Mouse (Mus musculus): Measurements from ENCODE around the gene Zfand3. TPM values are rescaled to one million over a fixed set of nuclear protein-coding genes. Genes with fewer than 3 reads are reported as not detected.
A peak's percentile ranks its signal among the peaks of the same experiment; 100 is the strongest.

Gene Zfand3
- total RNA-seq, 2 experiments from 2014 or later, result 99.7 to 103 TPM

GRCm38 (mm10) chr17:30005103-30005443 lies 540 bp downstream of the Zfand3 start:
- Histone ChIP-seq H3K4me3 (peak overlapping the region; percentile 65), H3K27ac (peak overlapping the region; percentile 98)
- DNase-seq (ENCODE audit: extremely low spot score in 1 of 2, low spot score in 2 of 2), result no peak
- intact Hi-C loops (cut with DNase I), result loop anchor here (5.0 to 10.0 kb wide), 4 partner anchors 102 to 570 kb away; partner anchors contain the start of gene Btbd9
- TF ChIP-seq CTCF (IDR thresholded peaks at IDR 0.05), result no peak

- Histone ChIP-seq H3K27ac (peak overlapping the region; percentile 98), H3K4me3 (peak overlapping the region; percentile 65)
- TF ChIP-seq CTCF (IDR thresholded peaks at IDR 0.05), result no peak
- intact Hi-C loops (cut with DNase I), result loop anchor here (5.0 to 10.0 kb wide), 4 partner anchors 102 to 569 kb away; partner anchors contain the start of gene Btbd9
- peak in 1 of 2 experiments; percentile 19 for DNase-seq (ENCODE audit: extremely low spot score in 1 of 2, low spot score in 2 of 2)
These were observed 963 bp downstream of the Zfand3 start for GRCm38 (mm10) chr17:30005451-30005941.

GRCm38 (mm10) chr17:30006877-30007276 lies 2.3 kb downstream of the Zfand3 start:
- Histone ChIP-seq H3K4me3 (peak overlapping the region; percentile 9; the same call in 1 of the 2 replicates), H3K27ac (no peak overlapping the region)
- intact Hi-C loops (cut with DNase I), result loop anchor here (5.0 to 10.0 kb wide), 4 partner anchors 100 to 568 kb away; partner anchors contain the start of gene Btbd9
- DNase-seq (ENCODE audit: extremely low spot score in 1 of 2, low spot score in 2 of 2), result no peak
- no peak for TF ChIP-seq CTCF (IDR thresholded peaks at IDR 0.05)

- no peak for TF ChIP-seq CTCF (IDR thresholded peaks at IDR 0.05)
- no peak for DNase-seq (ENCODE audit: extremely low spot score in 1 of 2, low spot score in 2 of 2)
- intact Hi-C loops (cut with DNase I), result loop anchor here (5.0 to 10.0 kb wide), 4 partner anchors 99 to 567 kb away; partner anchors contain the start of gene Btbd9
- H3K4me3 ChIP-seq, result no peak overlapping the region
- H3K27ac ChIP-seq, result no peak overlapping the region; the same call in 1 of the 2 replicates
These were observed 3.4 kb downstream of the Zfand3 start for GRCm38 (mm10) chr17:30007883-30008282.

- no peak for TF ChIP-seq CTCF (IDR thresholded peaks at IDR 0.05)
- Histone ChIP-seq H3K27ac (no peak overlapping the region; the same call in 1 of the 2 replicates), H3K4me3 (no peak overlapping the region)
- no peak for DNase-seq (ENCODE audit: extremely low spot score in 1 of 2, low spot score in 2 of 2)
- intact Hi-C loops (cut with DNase I), result loop anchor here (5.0 to 10.0 kb wide), 4 partner anchors 99 to 566 kb away; partner anchors contain the start of gene Btbd9
These were observed 3.9 kb downstream of the Zfand3 start for GRCm38 (mm10) chr17:30008392-30008791.

- no peak overlapping the region for H3K27ac ChIP-seq
- intact Hi-C loops (cut with DNase I), result no loop called here
- H3K4me3 ChIP-seq, result no peak overlapping the region
- no peak for DNase-seq (ENCODE audit: extremely low spot score in 1 of 2, low spot score in 2 of 2)
- peak; percentile 14 for TF ChIP-seq CTCF (IDR thresholded peaks at IDR 0.05)
These were observed 10.1 kb downstream of the Zfand3 start for GRCm38 (mm10) chr17:30014660-30015059.

- H3K27ac ChIP-seq, result no peak overlapping the region
- intact Hi-C loops (cut with DNase I), result no loop called here
- no peak for TF ChIP-seq CTCF (IDR thresholded peaks at IDR 0.05)
These were observed 14.5 kb downstream of the Zfand3 start for GRCm38 (mm10) chr17:30018927-30019610.

GRCm38 (mm10) chr17:30019942-30020341 lies 15.4 kb downstream of the Zfand3 start:
- DNase-seq (ENCODE audit: extremely low spot score in 1 of 2, low spot score in 2 of 2), result no peak
- Histone ChIP-seq H3K4me3 (no peak overlapping the region), H3K27ac (no peak overlapping the region)
- no peak for TF ChIP-seq CTCF (IDR thresholded peaks at IDR 0.05)
- intact Hi-C loops (cut with DNase I), result no loop called here

More at GRCm38 (mm10) chr17:30018927-30019610, 14.5 kb downstream of the Zfand3 start:
- DNase-seq (ENCODE audit: extremely low spot score in 1 of 2, low spot score in 2 of 2), result no peak
- H3K4me3 ChIP-seq, result no peak overlapping the region

GRCm38 (mm10) chr17:30024651-30025050 lies 20.1 kb downstream of the Zfand3 start:
- intact Hi-C loops (cut with DNase I), result no loop called here
- H3K27ac ChIP-seq, result no peak overlapping the region
- peak; percentile 86 for TF ChIP-seq CTCF (IDR thresholded peaks at IDR 0.05)
- peak; percentile 61 to 73 for DNase-seq (ENCODE audit: extremely low spot score in 1 of 2, low spot score in 2 of 2)
- H3K4me3 ChIP-seq, result no peak overlapping the region

GRCm38 (mm10) chr17:30026617-30027016 lies 22.1 kb downstream of the Zfand3 start:
- DNase-seq (ENCODE audit: extremely low spot score in 1 of 2, low spot score in 2 of 2), result no peak
- intact Hi-C loops (cut with DNase I), result no loop called here

GRCm38 (mm10) chr17:30027343-30028029 lies 23.0 kb downstream of the Zfand3 start:
- TF ChIP-seq CTCF (IDR thresholded peaks at IDR 0.05), result no peak
- Histone ChIP-seq H3K27ac (no peak overlapping the region), H3K4me3 (no peak overlapping the region)
- intact Hi-C loops (cut with DNase I), result no loop called here
- no peak for DNase-seq (ENCODE audit: extremely low spot score in 1 of 2, low spot score in 2 of 2)

More at GRCm38 (mm10) chr17:30026617-30027016, 22.1 kb downstream of the Zfand3 start:
- H3K27ac ChIP-seq, result no peak overlapping the region
- no peak overlapping the region for H3K4me3 ChIP-seq
- no peak for TF ChIP-seq CTCF (IDR thresholded peaks at IDR 0.05)
